In the genomic region with DNA sequence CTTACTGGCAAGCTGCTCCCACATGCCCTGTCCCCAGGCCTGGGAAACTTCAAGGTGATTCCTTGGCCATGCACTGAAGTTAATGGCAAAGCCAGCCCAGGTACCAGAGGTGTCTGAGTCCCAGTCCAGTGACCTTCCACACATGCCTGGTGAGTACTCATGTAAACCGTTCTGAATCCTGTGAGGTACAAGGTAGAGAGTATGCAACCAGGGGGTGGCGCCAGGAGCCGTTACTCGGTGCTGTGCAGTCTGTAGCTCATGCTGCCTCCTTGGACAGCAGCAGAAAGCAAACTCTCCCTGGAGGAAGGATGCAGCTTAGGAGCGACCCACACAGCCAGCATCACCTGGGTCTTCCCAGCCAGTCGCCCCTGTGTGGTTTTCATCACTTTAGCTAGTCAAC, we compare ENCODE assay signal across 8 mouse cellular contexts.
DNase-seq lines count a peak whose midpoint lies in the region; TF ChIP-seq lines count a peak whose summit lies in the region.

No protein-coding gene starts in this region.

- H3K27me3 ChIP-seq in liver, adult 2 months (ENCODE audit: control insufficient read depth, insufficient read depth, low read length): no peaks in the 10 kb centered on the region

- no peak overlapping the region for H3K9ac ChIP-seq in liver, adult 2 months (ENCODE audit: low read depth, low read length)

- H3K79me2 ChIP-seq in liver, adult 2 months (ENCODE audit: control insufficient read depth, insufficient read depth, low read length): no peaks in the 10 kb centered on the region

- H3K36me3 ChIP-seq in liver, adult 2 months (ENCODE audit: control insufficient read depth, insufficient read depth, low read length): no peaks in the 10 kb centered on the region

- 63% methylated on average over 6 of the region's 6 CpGs for WGBS in liver, adult 2 months

- H3K4me1 ChIP-seq in liver, adult 2 months (ENCODE audit: control insufficient read depth, insufficient read depth, low read length): no peaks in the 10 kb centered on the region

- peak; percentile 54 for TF ChIP-seq CTCF in liver, adult 2 months (IDR thresholded peaks at IDR 0.05; ENCODE audit: low read depth, low read length)

- no peak overlapping the region for H3K27ac ChIP-seq in liver, adult 2 months (replicated peaks; ENCODE audit: insufficient read depth, low read depth, low read length)

- no peak for TF ChIP-seq POLR2A in liver, adult 2 months (IDR thresholded peaks at IDR 0.05; ENCODE audit: extremely low read depth, insufficient read depth, low read length)

- peak; percentile 62 to 68 for DNase-seq in cerebellum, postnatal 10 days
- no peak for DNase-seq in cerebellum, adult 11-12 months
- peak; percentile 42 for DNase-seq in right cerebral cortex, postnatal 4 days
- no peak for DNase-seq in right cerebral cortex, postnatal 25 days
- peak; percentile 20 to 42 for DNase-seq in heart, postnatal 14 days
- DNase-seq in liver, adult 2 months (ENCODE audit: extremely low read depth, low read depth, low spot score): no peak
- peak; percentile 64 for DNase-seq in thymus, postnatal 0 days (ENCODE audit: low spot score)
- no peak for DNase-seq in spleen, adult 12 weeks (ENCODE audit: low spot score)

- intact Hi-C loops in heart, postnatal 14 days (cut with DNase I): no loop called here

- H3K4me3 ChIP-seq in liver, adult 2 months (ENCODE audit: insufficient read depth, low read depth, low read length): no peak overlapping the region

Comparison
In these comparisons a context has a peak if more than half of its experiments do, and no peak if none do; other contexts are left out.
1. DNase-seq: peak in cerebellum, postnatal 10 days (2 of 2), right cerebral cortex, postnatal 4 days (single experiment), heart, postnatal 14 days (2 of 2) and thymus, postnatal 0 days (single experiment); none in cerebellum, adult 11-12 months (single experiment), right cerebral cortex, postnatal 25 days (single experiment), liver, adult 2 months (single experiment) and spleen, adult 12 weeks (single experiment).